Mouse (Mus musculus): ENCODE data around the gene Ppib.

Ppib gene

DNA sequence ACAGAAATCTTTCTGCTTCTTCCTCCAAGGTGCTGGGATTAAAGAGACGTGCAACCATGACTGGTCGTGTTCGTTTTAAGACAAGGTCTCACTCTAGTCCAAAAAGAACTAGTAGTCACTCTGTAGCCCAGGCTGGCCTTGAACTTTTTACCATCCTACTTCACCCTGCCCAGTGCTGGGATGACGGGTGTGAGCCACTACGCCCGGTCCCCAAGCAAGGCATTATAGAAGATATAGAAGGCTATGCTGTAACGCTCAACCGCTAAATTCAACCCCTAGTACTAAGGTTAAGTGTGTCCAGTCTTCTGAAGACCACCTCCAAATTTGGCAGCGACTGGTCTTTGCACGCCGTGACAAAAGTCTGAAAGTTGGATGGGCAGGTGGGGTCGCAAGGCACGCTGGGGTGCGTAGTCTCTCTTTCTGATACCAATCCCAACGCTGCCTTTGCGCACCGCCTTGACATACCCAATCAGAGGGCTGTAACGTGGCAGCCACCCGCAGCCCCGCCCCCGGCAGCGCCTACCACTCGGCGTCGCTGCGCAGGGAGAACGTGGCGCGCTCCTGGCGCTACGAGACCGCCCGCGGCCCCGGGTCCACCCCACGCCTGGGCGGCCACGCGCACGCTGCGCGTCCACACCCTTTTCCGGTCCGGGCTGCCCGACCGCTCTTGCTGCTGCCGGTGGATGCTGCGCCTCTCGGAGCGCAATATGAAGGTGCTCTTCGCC lies at the start of gene Ppib:
TSS of gene Ppib (plus strand) at position 640 of the 725 bp plus-strand sequence.
- DNase-seq: peak; percentile 98 to 99

DNA sequence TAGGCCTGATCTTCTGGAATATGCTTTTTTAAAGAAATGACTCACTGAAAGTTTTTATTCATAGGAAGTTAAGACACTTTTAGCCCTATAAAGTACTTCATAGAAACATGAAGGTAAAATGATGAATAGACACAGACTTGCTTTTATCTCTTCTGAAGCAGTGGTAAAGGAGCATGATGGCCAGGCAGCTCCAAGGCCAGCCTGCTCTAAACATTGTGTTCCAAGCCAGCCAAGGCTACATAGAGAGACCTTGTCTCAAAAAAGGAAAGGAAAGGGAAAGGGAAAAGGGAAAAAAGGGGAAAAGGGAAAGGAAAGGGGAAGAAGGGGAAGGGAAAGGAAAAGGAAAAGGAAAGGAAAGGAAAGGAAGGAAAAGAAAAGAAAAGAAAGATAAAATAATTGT lies 39.4 kb upstream of the Ppib start:
- no peak for DNase-seq

DNA sequence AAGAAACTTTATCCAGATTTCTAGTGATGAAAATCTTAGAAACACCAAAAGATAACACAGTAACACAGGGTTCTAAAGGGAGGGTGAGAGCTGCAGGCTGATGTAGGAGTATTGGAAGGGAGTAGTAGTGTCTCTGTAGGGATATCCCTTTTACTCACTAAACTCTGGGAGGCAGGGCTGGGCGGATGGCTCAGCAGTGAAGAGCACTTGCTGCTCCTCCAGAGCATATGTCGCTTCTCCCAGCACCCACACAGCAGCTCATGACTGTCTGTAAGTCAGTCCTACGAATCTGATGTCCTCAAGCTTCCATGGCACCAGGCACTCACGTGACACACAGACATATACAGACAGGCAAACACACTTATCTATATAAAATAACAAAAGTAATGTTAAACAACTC lies 21.9 kb upstream of the Ppib start:
- DNase-seq: no peak

DNA sequence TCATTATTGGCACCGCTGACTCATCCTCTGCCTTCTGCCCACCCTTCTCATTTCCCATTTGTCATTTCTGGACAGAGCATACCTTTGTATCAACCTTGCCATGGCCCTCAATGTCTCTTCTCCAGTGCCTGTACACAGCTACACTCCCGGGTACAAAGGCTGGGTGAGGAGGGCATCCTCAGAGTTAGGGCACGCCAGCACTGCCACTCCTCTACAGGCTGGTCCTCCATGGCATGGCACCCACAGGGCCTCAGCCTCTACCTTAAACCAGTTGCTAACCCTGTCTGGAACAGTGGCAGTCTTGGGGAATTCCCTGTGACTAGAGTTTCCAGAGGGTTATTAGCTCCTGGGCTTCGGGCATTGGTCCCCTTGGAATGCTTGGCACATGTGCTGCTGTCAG lies 21.4 kb upstream of the Ppib start:
- no peak for DNase-seq

DNA sequence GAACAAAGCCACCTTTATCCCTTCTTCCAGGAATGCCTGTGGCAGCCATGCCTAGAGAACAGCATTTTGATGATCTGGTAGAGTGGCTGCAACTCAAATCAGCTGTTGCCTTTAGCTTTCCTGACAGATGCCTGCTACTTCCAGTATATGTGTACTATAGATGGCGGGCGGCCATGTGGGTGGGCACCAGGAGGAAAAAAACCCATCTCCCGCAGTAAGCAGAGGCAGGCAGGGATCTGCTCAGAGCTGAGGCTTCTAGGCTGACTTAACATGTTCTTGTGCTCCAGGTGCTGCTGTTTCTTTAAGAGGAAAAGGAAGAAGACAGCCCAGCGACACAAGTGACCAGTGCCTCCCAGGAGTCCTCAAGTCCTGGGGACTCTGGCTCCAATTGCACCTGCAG lies 20.7 kb upstream of the Ppib start:
- no peak for DNase-seq

DNA sequence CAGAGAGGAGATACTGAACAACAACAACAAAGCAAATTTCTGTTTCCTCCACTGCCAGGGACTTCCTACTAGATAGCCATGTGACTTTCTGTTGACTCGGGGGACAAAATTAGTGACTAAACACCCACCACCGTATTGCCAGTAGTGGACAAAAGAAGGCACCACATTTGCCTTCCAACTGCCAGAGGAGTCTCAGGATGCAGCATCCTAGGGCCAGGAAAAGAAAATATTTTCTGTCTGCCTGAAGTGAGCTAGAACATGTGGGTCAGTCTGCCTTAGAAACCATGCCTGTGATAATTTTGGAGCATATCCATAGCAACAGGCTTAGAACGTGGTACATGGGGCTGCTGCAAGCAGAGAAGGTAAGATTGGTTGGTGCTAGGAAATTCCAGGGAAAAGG lies 19.2 kb upstream of the Ppib start:
- DNase-seq: no peak

DNA sequence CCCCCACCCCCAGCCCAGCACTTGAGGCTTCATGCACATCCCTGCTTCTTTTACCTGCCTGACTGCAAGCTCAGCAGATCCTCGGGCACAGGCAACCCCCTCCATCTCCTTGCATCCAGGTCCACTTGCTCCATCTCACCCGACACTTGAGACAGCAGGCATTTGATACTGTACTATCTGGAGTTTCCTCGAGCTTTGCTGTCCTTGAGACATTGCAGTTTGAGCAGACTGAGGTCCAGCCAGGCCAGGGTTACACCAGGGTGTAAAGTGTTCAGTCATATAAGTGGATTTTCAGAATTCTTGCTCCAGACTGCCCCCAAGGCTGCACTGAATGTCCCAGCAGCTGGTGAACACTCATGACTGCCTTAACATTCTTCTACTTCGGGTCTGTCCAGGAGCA lies 17.7 kb upstream of the Ppib start:
- DNase-seq: no peak

DNA sequence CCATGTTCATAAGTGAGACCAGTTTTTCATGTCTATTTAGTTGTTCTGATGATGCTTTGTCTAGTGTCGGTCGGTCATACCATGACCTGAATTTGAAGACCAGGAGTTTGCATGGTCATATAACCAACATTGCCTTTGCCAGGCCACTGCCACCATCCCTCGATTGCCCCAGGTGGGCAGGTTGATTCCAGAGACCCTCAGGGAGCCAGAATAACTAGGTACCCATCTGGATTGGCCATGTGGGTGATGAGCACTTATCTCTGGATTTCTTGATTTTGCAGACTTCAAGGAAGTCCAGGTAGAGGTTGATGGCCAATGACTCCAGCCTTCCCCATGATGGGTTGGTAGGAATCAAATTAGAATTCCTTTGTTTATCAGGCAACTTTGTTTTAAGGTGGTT lies 16.8 kb upstream of the Ppib start:
- no peak for DNase-seq

DNA sequence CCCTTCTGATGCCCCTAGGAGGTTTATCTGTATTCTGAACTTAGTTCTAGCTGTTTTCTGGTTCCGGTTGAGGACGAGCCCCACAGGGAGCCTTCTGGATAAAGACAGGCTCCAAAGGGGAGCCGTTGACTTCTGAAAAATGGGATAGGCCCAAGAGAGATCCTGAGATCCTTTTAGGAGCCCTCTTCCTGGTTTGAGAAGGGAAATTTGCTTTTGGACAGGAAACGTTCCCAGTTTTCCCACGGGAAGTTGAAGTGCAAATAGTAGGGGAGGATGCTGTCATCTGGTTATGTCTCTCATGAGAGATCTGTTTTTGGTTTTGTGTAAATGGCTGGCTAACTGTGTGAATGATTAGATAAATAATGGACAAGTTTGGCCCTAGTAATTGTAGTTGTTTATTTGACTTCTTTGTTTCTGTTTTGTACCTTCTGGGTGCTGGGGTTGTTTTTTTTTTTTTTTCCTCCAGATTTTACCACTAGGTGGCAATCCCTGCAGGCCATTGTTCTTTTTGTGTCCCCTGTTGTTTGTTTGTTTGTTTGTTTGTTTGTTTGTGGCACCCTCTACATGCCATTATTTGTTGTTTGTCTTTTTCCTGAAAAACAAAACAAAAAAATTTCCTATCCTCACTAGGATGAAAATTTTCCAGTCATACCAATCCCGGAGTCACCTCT lies 10.0 kb upstream of the Ppib start:
- no peak for DNase-seq

DNA sequence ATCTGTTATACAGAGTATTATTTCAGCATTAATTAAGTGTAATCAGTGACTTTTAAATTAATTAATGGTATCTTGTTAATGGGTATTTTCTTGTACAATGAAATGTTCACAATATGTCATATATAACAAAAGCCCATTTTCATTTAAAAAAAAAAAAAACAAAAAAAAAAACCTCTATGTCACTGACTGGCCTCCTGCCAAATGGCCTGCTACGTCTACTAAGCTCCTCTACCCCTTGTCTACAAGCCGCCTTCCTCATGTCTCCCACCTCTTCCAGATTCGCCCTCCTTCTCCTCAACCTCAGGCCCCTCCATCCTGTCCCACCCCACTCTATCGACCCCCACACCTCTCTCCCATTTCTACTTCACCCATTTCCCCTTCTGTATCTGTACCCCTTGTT lies 8.5 kb upstream of the Ppib start:
- DNase-seq: no peak

DNA sequence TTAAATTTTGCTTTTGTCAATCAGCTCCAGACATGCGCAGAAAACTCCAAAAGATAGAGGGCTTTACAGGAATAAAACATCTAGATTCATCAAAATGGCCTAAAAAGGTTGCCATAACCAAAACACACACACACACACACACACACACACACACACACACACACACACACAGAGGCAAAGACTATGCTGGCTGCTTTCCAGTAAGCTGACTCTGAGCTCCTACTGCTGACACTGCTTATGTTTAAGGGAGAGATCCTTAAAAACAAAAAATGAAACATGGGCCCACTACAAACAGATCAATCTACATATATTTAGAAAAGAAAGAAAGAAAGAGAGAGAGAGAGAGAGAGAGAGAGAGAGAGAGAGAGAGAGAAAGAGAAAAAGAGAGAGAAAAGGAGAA lies 7.3 kb upstream of the Ppib start:
- DNase-seq: no peak

DNA sequence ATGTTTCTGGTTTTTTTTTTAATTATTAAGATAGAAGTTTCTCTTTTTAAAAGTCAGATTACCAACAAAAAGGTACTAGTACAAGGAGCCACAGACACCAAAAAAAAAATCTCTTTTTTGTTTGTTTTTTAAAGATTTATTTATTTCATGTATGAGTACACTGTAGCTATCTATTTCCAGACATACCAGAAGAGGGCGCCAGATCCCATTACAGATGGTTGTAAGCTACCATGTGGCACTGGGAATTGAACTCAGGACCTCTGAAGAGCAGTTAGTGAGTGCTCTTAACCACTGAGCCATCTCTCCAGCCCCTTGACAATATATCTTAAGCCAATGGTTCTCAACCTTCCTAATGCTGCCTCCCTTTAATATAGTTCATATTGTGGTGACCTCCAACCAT lies 6.4 kb upstream of the Ppib start:
- DNase-seq: no peak

DNA sequence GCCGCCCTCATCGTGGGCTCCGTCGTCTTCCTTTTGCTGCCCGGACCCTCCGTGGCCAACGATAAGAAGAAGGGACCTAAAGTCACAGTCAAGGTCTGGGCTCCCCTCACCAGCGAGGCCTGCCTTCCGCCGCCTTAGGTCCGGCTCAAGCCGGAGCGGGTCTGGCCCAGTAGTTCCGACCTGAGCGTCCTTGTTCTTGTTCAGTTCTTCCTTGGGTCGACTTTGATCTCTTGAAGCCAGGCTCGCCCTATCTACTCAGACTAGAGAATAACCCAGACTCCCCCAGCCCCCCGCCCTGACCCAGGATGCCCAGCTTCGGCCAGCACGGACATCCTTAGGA lies 256 bp downstream of the Ppib start:
- DNase-seq: no peak

DNA sequence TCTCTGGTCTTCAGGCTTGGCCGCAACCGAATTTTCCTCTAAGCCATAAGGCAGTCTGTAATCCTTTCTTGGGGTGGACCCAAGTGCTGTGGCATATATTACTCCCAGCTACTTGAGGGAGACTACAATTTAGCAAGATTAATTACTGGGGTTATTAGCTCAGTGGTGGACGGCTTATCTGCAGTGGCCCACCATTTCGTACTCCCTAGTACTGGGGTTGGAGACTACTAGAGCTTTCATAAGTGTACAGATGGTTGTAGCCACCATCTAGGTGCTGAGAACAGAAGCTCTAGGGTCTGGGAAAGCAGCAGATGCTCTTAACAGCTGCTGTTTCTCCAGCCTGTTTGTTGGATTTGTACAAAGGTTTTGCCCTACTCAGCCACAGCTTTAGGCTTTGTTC lies 964 bp downstream of the Ppib start:
- no peak for DNase-seq

DNA sequence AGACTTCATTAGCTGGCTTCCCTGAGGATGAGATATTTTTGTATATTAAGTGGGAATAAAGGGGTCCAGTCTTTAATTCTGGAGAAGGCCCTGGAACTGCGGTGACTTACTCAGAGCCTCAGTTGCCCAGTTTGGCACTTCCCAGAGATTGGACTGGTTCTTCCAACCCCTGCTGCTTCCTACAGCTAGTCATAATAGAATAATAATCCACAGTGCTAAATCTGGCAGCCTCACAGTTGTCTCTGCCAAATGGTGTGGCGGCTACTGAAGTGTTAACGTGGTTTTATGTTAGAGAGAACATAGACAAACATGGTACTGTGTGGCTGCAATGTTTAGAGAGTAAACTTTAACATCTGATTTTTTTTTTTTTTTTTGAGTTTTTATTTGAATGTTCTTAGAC lies 1.6 kb downstream of the Ppib start:
- no peak for DNase-seq

DNA sequence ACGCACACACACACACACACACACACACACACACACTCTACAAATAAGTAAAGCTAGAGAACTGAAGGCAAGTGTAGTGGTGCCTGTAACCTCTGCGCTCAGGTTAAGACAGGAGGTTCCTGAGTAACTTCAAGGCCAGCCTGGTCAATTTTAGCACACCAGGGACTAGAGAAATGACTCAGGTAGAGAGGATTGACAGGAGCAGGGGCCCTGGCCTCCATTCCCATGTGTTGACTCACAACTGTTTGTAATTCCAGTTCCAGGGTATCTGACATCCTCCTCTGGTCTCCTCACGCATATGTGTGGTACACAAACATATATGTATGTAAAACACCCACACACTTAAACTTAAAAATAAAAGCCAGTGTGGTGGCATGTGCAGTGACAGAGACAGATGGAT lies 3.4 kb downstream of the Ppib start:
- no peak for DNase-seq

DNA sequence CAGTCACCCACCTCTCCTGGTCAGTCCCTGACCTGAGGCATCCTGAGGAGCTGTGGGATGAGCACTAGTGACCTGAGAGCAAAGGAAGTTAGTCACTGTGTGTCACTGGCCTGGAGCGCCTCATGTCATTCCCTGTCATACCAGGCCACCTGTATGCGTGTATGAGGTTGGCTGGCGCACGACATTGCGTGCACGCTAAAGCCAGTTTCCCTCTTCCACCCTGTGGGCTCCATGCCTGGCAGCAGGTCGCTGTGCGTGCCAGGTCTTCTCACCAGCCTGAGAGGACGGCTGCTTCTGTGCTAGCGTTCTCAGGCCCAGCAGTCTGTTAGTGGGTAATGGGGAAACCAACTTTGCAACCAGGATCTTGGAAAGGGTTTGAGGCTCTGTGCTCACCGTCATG lies 4.3 kb downstream of the Ppib start:
- no peak for DNase-seq

DNA sequence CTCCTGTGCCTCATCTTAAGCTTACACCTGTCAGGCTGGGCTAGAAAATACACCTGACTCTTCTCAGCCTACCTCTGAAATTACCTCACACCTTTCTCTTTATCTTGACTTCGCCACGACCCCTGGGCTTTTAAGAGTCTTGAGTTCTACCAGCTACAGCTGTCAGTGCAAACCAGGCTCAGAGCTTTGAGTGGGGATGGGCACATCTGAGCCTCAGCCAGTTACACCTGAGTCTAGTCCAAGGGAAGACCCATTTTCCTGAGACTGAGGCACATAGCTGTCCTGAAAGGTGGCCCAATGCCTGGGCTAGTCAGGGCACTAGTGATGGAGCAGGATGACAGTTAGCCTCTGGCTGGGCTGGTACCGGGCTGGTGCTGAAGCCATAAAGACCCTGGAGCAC lies 6.8 kb downstream of the Ppib start:
- DNase-seq: no peak

DNA sequence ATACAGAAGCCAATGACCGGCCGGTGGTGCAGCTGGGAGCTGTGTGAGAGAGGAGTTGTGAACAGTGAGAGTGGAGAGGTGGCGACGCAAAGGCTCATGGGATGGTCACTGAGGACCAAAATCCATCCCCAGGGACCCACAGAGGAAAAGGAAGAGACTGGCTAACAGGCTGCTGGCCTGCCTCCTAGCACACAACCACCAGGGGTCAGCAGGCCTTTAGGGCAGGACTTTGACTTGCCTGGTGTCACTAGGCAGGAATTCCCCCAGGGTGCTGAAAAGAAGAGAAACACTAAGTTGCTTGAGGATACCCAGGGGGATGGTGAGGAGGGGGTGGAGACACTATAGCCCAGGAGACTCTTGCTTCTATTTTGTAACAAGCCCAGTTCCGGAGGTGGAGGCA lies 7.5 kb downstream of the Ppib start:
- DNase-seq: peak; percentile 68 to 77

DNA sequence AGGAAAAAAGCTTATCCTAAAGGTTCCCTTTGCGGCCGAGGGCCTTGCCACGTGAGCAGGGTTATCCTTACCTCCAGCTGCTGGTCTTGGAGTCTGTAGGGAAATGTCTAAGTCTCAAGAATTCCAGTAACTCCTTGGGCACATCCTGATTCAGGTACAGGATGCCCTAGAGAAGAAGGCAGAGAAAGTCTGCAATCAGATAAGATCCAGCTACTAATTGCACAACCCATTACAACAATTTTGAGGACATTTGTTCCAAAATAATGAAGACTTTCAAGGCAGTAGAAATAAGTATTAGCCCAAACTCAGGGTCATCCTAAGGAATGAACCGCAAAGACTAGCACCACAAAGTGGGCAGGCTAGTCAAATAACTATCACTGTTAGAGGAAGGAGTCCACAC lies 8.0 kb downstream of the Ppib start:
- no peak for DNase-seq

DNA sequence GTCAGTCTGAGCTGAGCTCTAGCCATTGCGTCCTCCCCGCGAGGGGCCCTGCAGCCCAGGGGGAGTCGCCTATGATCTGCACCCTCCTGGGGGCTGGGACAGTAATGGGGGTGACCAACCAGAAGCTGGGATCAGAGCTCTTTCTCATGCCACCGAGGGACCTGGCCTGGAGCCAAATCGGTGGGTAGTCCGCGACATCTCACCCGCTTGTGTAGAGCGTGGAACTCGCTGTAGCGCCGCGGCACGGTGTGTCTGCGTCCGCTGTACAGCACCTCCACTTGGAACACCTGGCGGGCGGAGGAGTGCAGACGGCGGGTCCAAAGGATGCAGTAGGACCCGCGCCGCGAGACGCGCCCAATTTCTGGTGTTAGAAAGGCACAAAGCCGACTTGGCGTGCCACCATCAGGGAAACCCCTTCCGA lies 9.0 kb downstream of the Ppib start:
- peak; percentile 49 to 61 for DNase-seq

DNA sequence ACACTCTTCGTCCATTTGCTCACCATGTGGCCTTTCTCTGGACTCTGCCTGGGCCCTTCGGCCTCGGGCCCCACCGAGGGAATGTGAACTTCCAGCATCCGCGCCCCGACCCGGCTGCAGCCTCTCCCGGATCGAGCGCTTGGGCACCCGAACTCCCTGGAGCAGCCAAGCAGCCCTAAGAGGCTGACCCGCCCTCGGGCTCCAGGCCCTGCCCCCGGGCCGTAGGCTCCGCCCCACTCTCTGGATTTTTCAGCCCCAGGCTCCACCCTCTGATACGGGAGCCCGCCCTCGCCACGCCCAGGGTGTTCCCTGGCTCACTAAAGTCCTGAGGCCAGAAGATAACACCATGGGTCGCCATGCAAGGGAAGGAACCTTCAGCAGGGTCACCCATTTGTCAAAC lies 9.6 kb downstream of the Ppib start, which contains the start of gene Snx22:
TSS of gene Snx22 (minus strand) at position 137 of the 400 bp plus-strand sequence.
- peak; percentile 91 to 93 for DNase-seq

DNA sequence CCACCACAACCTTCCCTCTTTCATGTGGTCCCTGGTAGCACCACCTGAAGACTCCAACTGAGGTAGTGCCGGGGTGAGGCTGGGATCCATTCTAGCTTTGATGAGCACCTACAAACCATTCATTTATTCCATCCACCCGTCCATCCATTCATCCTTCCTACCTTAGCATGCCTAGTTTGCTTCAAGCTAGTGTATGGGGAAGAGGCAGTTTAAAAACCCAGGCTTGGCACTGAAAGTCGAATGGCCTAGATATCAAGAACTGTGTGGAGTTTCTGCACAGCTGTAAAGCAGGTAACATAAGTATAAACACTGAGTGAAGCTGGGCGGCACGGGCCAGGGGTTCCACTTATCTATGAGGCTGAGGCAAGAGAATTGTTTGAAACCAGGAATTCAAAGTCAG lies 10.1 kb downstream of the Ppib start:
- DNase-seq: no peak

DNA sequence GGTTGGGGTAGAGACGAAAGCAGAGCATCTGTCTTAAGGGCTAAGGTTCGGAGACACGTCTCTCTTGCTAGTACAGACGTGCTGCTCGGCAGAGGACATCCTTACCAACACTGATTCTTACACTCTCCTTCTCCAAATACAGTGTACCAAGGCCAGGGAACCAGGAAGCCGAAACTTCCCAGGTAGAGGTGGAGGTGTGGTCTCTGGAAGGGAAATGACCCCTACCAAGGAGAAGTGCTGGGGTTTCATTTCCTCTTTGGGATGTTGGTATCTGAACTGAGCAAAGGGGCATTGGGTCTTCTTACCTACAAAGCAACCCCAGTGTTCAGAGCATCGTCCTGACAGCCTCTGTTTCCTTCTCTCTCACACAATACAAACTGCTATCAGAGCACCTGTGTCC lies 12.7 kb downstream of the Ppib start:
- DNase-seq: no peak

DNA sequence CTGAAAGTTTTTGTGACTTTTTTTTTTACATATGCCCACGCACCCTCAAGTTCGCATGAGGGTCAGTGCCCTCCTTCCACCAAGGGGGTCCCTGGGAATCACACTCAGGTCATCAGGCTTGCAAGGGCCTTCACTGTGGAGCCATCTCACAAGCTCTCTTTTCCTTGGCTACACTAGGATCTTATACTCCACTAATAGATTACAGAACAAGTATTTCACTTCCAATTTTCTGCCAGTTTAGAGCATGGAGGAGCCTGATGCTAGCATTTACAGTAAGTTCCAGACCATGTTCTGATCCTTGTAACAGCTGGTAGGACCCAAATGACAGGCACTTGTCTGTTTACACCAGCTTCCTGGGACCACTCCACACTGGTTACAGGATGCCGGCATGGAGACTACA lies 18.1 kb downstream of the Ppib start:
- DNase-seq: no peak
